Mouse (Mus musculus): ENCODE results near the gene Fbxl15.
A peak's percentile ranks its signal among the peaks of the same experiment; 100 is the strongest.

DNA sequence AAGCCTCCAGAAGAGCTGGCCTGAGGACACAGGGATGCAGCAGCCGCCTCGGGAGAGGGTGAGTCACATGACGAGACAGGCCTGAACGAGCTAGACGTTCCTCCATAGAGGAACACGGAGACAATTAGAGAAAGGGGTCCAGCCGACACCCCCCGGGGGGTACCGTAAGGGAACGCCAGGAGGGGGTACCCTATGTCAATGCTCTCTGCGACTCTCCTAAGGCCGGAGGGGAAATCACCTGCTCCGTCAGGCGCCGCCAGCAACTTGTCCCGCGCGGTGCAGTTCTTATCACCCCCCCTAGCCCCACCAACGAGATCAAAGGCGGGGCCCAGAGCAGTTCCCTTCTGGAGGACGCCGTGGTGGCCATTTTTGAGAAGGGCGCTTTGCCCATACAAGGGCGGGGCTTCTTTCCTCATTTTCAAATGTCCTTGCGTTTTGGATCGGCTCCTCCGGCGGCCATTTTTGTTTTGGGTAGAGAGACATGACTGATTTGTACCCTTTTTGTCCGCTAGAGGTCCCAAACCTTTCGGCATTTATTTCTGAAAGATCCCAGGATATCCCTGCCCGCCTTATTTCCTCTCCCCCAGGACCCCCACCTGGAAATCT, 10.4 kb downstream of the Fbxl15 start, which contains the start of gene Cuedc2:
- TF ChIP-seq POLR2A (IDR thresholded peaks at IDR 0.05; ENCODE audit: insufficient read depth, low read depth, low read length) (peak; percentile 63), CTCF (IDR thresholded peaks at IDR 0.05) (peak; percentile 87), EP300 (IDR thresholded peaks at IDR 0.05; ENCODE audit: insufficient read depth, low read depth, low read length) (peak; percentile 64; the same call in 1 of the 2 replicates)
